Mouse (Mus musculus): Measurements from ENCODE around the gene Adam4. TPM values are rescaled to one million over a fixed set of nuclear protein-coding genes. Genes with fewer than 3 reads are reported as not detected.

Gene Adam4
- 0.14 and 0.26 TPM in 2 replicates for polyA plus RNA-seq (2015; fragmentation: Nextera tagmentation; extraction: Ambion mirVana)

DNA sequence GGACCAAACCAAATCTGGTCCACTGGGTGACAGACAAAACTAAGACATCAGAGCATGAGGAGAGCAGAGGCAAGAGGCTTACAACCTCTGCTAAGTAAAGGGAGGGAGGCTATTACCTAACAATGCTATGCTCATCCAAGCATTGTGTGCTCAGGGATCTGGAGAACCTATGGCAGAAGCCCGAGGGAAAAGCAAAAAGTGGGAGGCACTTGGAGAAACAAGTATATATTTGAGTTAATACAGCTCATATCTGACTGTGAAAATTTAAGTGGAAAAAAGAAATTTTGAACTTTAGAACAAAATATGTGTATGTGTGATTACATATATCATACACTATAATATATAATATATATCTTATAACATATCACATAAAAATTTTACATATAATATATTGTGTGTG lies at the start of gene Adam4:
Gene Adam4, minus strand, starts transcription at position 101 of the 400 bp plus-strand sequence.

GRCm38 (mm10) chr12:81379364-81379763 lies 42.4 kb downstream of the Adam4 start, which contains the start of gene Gm4787:
Gene Gm4787 (minus strand): TSS chr12:81379464.

Other genes starting within 250 kb of the Adam4 start
- gene Slc8a3, start 88.8 kb downstream of the Adam4 start, polyA plus RNA-seq (2015; fragmentation: Nextera tagmentation; extraction: Ambion mirVana): 8.2 and 9.0 TPM in 2 replicates
- gene Gm4787, start 42.5 kb downstream of the Adam4 start, polyA plus RNA-seq (2015; fragmentation: Nextera tagmentation; extraction: Ambion mirVana): 0.08 and 0.13 TPM in 2 replicates
- 186 and 192 TPM in 2 replicates for gene Cox16, start 63.2 kb upstream of the Adam4 start, polyA plus RNA-seq (2015; fragmentation: Nextera tagmentation; extraction: Ambion mirVana)
- gene Gm20498, start 111.0 kb upstream of the Adam4 start, polyA plus RNA-seq (2015; fragmentation: Nextera tagmentation; extraction: Ambion mirVana): 21.6 TPM in 2 replicates
- gene Synj2bp, start 111.0 kb upstream of the Adam4 start, polyA plus RNA-seq (2015; fragmentation: Nextera tagmentation; extraction: Ambion mirVana): 18.8 and 21.1 TPM in 2 replicates
- 0.06 TPM in 1 of 2 replicates, not detected in the other for gene Adam21, start 146.5 kb upstream of the Adam4 start, polyA plus RNA-seq (2015; fragmentation: Nextera tagmentation; extraction: Ambion mirVana)
- gene Med6, start 173.1 kb upstream of the Adam4 start, polyA plus RNA-seq (2015; fragmentation: Nextera tagmentation; extraction: Ambion mirVana): 33.4 and 33.6 TPM in 2 replicates
- 19.7 and 21.2 TPM in 2 replicates for gene Ttc9, start 209.3 kb upstream of the Adam4 start, polyA plus RNA-seq (2015; fragmentation: Nextera tagmentation; extraction: Ambion mirVana)

All from skeletal muscle tissue, postnatal 0 days (tissue).